14 mouse cellular contexts compared by ENCODE assay signal in the genomic region with DNA sequence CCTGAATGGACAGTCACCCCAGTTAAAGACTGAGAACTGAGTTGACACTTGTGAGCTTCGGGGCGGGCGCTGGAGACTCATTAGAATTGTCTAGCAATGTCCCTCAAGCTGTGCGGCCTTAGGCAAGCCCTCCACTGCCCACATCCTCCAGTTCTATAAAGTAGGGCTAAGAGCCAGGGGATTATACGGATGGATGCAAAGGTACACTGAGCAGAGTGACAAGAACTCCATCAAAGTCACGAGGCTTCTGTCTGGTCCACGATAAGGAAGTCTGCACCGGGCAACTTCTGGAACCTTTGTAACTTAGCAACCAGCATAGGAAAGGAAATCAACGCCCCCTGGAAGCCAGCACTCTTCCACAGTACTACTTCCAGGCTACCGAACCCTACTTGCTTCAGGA. TPM values are rescaled to one million over a fixed set of nuclear protein-coding genes. Genes with fewer than 3 reads are reported as not detected.
DNase-seq lines count a peak whose midpoint lies in the region; ATAC-seq and TF ChIP-seq lines count a peak whose summit lies in the region.
"Had no signal": no experiment of that assay in that cellular context is flagged by ENCODE, and none has a peak within 500 bp of the region (broad histone marks: within the 10 kb centered on the region; RNA-seq: fewer than 3 reads in every experiment).

No protein-coding gene starts in this region.

- 18% methylated on average over 10 of the region's 10 CpGs for WGBS in hindbrain, embryonic 14.5 days
- WGBS in hindbrain, embryonic 10.5 days: 40% methylated on average over 10 of the region's 10 CpGs
- 18% methylated on average over 10 of the region's 10 CpGs for WGBS in midbrain, postnatal 0 days
- 17% methylated on average over 10 of the region's 10 CpGs for WGBS in midbrain, embryonic 13.5 days

- ATAC-seq in hindbrain, embryonic 14.5 days (ENCODE audit: low FRiP score): peak; percentile 10; the same call in 1 of the 2 replicates
- ATAC-seq in midbrain, postnatal 0 days (ENCODE audit: low FRiP score): peak; percentile 12; the same call in 1 of the 2 replicates
- ATAC-seq in midbrain, embryonic 13.5 days: no peak
- ATAC-seq: CD4-positive, CD25-positive, alpha-beta regulatory T cell, adult 4 months; intestine, postnatal 0 days had no signal

- H3K4me2 ChIP-seq in hindbrain, embryonic 14.5 days (replicated peaks): no peak overlapping the region
- no peak overlapping the region for H3K4me2 ChIP-seq in midbrain, postnatal 0 days (ENCODE audit: low read depth, low read length, poor library complexity, severe bottlenecking)
- no peak overlapping the region for H3K4me2 ChIP-seq in midbrain, embryonic 13.5 days (replicated peaks)
- H3K4me2 ChIP-seq: heart, embryonic 15.5 days had no signal

- no peaks in the 10 kb centered on the region for H3K9me3 ChIP-seq in hindbrain, embryonic 14.5 days (ENCODE audit: control insufficient read depth, low read length)
- no peaks in the 10 kb centered on the region for H3K9me3 ChIP-seq in hindbrain, embryonic 10.5 days
- H3K9me3 ChIP-seq in midbrain, postnatal 0 days (ENCODE audit: low read length): no peaks in the 10 kb centered on the region
- H3K9me3 ChIP-seq in midbrain, embryonic 13.5 days: no peaks in the 10 kb centered on the region
- H3K9me3 ChIP-seq: G1E; heart, embryonic 15.5 days had no signal

- peaks cover 23% of the 10 kb centered on the region for H3K27me3 ChIP-seq in hindbrain, embryonic 14.5 days (ENCODE audit: control insufficient read depth, insufficient read depth, low read length)
- peaks cover 33% of the 10 kb centered on the region for H3K27me3 ChIP-seq in hindbrain, embryonic 10.5 days (ENCODE audit: insufficient read depth, poor library complexity, severe bottlenecking)
- H3K27me3 ChIP-seq in midbrain, postnatal 0 days (ENCODE audit: insufficient read depth, low read length): peaks cover 19% of the 10 kb centered on the region
- peaks cover 26% of the 10 kb centered on the region for H3K27me3 ChIP-seq in midbrain, embryonic 13.5 days

- H3K27ac ChIP-seq in hindbrain, embryonic 14.5 days: no peak overlapping the region
- no peak overlapping the region for H3K27ac ChIP-seq in hindbrain, embryonic 10.5 days
- H3K27ac ChIP-seq in midbrain, postnatal 0 days (ENCODE audit: low read depth, low read length): no peak overlapping the region
- H3K27ac ChIP-seq in midbrain, embryonic 13.5 days: no peak overlapping the region
- H3K27ac ChIP-seq: heart, embryonic 15.5 days had no signal

- H3K9ac ChIP-seq in hindbrain, embryonic 14.5 days: no peak overlapping the region
- no peak overlapping the region for H3K9ac ChIP-seq in midbrain, postnatal 0 days (replicated peaks; ENCODE audit: low read length, poor library complexity, severe bottlenecking)
- H3K9ac ChIP-seq in midbrain, embryonic 13.5 days (replicated peaks): no peak overlapping the region
- H3K9ac ChIP-seq: heart, embryonic 15.5 days had no signal

- peak; percentile 9 for DNase-seq in embryo, embryonic 10.5 days (ENCODE audit: low spot score)
- no peak for DNase-seq in embryo, embryonic 9.5 days (ENCODE audit: extremely low spot score)
- no peak for DNase-seq in hindbrain, embryonic 14.5 days (ENCODE audit: low spot score)
- no peak for DNase-seq in hindbrain, embryonic 10.5 days (ENCODE audit: low spot score)
- peak; percentile 14 for DNase-seq in midbrain, postnatal 0 days (ENCODE audit: low spot score)
- peak; percentile 24 for DNase-seq in retina, embryonic 14.5 days (ENCODE audit: low spot score)
- no peak for DNase-seq in left cerebral cortex, adult 9 months (ENCODE audit: low spot score in 2 of 2)
- DNase-seq: layer of hippocampus, adult 9-11 months; right cerebral cortex, postnatal 14 days had no signal

- H3K36me3 ChIP-seq in hindbrain, embryonic 14.5 days (replicated peaks; ENCODE audit: control insufficient read depth, insufficient read depth): 0 out of 2 replicates have a peak, but pooled peaks cover 14% of the 10 kb centered on the region
- peaks cover 14% of the 10 kb centered on the region for H3K36me3 ChIP-seq in hindbrain, embryonic 10.5 days
- H3K36me3 ChIP-seq in midbrain, postnatal 0 days (ENCODE audit: insufficient read depth, low read length): peaks cover 7% of the 10 kb centered on the region; the same call in 1 of the 2 replicates
- H3K36me3 ChIP-seq in midbrain, embryonic 13.5 days: peaks cover 14% of the 10 kb centered on the region
- H3K36me3 ChIP-seq: heart, embryonic 15.5 days had no signal

- no peak for TF ChIP-seq CTCF in midbrain, postnatal 0 days (IDR thresholded peaks at IDR 0.05)

- H3K4me1 ChIP-seq in hindbrain, embryonic 14.5 days (replicated peaks; ENCODE audit: control insufficient read depth, insufficient read depth, low read length): peaks cover 8% of the 10 kb centered on the region
- peaks cover 22% of the 10 kb centered on the region for H3K4me1 ChIP-seq in hindbrain, embryonic 10.5 days (replicated peaks)
- H3K4me1 ChIP-seq in midbrain, postnatal 0 days (ENCODE audit: insufficient read depth, low read length): peaks cover 8% of the 10 kb centered on the region; the same call in 1 of the 2 replicates
- peaks cover 29% of the 10 kb centered on the region for H3K4me1 ChIP-seq in midbrain, embryonic 13.5 days (replicated peaks)

- H3K4me3 ChIP-seq in hindbrain, embryonic 14.5 days (replicated peaks; ENCODE audit: low read length): no peak overlapping the region
- no peak overlapping the region for H3K4me3 ChIP-seq in hindbrain, embryonic 10.5 days
- H3K4me3 ChIP-seq in midbrain, postnatal 0 days (ENCODE audit: low read depth, low read length): no peak overlapping the region
- no peak overlapping the region for H3K4me3 ChIP-seq in midbrain, embryonic 13.5 days (replicated peaks)
- H3K4me3 ChIP-seq: heart, embryonic 15.5 days had no signal

RNA-seq across cellular contexts. Expression of a gene that starts 4.4 kb away (rescaled TPM):
- 0.80 TPM in 2 replicates for polyA plus RNA-seq in hindbrain, embryonic 14.5 days (2014; fragmentation: Nextera tagmentation; extraction: Ambion mirVana)
- 0.06 and 0.13 TPM in 2 replicates for polyA plus RNA-seq in hindbrain, embryonic 10.5 days (2016; fragmentation: Nextera tagmentation; extraction: Ambion mirVana)
- 1.5 and 1.9 TPM in 2 replicates for total RNA-seq in midbrain, postnatal 0 days (2014; rRNA removed)
- polyA plus RNA-seq in midbrain, postnatal 0 days (2015; fragmentation: Nextera tagmentation; extraction: Ambion mirVana): 1.3 and 1.4 TPM in 2 replicates
- polyA plus RNA-seq in midbrain, embryonic 13.5 days (2015; fragmentation: Nextera tagmentation; extraction: Ambion mirVana): 0.27 and 0.46 TPM in 2 replicates
- polyA plus RNA-seq: CD4-positive, CD25-positive, alpha-beta regulatory T cell, adult 4 months; G1E had no signal

Comparison
In these comparisons a context has a peak if more than half of its experiments do, and no peak if none do; other contexts are left out.
1. DNase-seq: peak in embryo, embryonic 10.5 days (single experiment), midbrain, postnatal 0 days (single experiment) and retina, embryonic 14.5 days (single experiment); none in embryo, embryonic 9.5 days (single experiment), hindbrain, embryonic 14.5 days (single experiment), hindbrain, embryonic 10.5 days (single experiment) and left cerebral cortex, adult 9 months (0 of 2).